Mouse (Mus musculus) hindbrain, embryonic 11.5 days (tissue): ENCODE results near the gene Tmem54. TPM values are rescaled to one million over a fixed set of nuclear protein-coding genes. Genes with fewer than 3 reads are reported as not detected.

Source experiments
- ATAC-seq: fragments of 200-750 bp; cut with Nextera tagmentation; 2 replicates; pipeline ENCODE4 v1.8.0; 2017; ENCODE audit warnings: mild to moderate bottlenecking, moderate TSS enrichment, moderate library complexity; ENCODE audit not compliant: low FRiP score
- DNase-seq: peaks from one replicate; pipeline ENCODE4 v3.0.0-alpha.2; 2015; ENCODE audit warnings: low spot score
- H3K27ac ChIP-seq: fragments of 300-500 bp; sonication (generic); 2 replicates; pipeline ENCODE4 v1.5.1; 2014; ENCODE audit warnings: mild to moderate bottlenecking, low read depth, low read length
- H3K27me3 ChIP-seq: fragments of 300-500 bp; sonication (generic); 2 replicates; pipeline ENCODE4 v1.6.1; 2014; ENCODE audit warnings: mild to moderate bottlenecking, low read length, moderate library complexity, mixed read lengths; ENCODE audit not compliant: control insufficient read depth, insufficient read depth
- H3K36me3 ChIP-seq: fragments of 300-500 bp; sonication (generic); 2 replicates; pipeline ENCODE4 v1.6.1; 2014; ENCODE audit warnings: mild to moderate bottlenecking, low read length, moderate library complexity, mixed read lengths; ENCODE audit not compliant: control insufficient read depth, insufficient read depth
- H3K4me1 ChIP-seq: fragments of 300-500 bp; sonication (generic); replicated peaks from 2 replicates; pipeline ENCODE4 v1.6.1; 2014; ENCODE audit warnings: low read length, mixed read lengths; ENCODE audit not compliant: control insufficient read depth, insufficient read depth
- H3K4me2 ChIP-seq: fragments of 300-500 bp; sonication (generic); replicated peaks from 2 replicates; pipeline ENCODE4 v1.6.1; 2014; ENCODE audit warnings: mild to moderate bottlenecking, low read depth, low read length
- H3K4me3 ChIP-seq: fragments of 300-500 bp; sonication (generic); 2 replicates; pipeline ENCODE4 v1.5.1; 2014; ENCODE audit warnings: low read depth, low read length
- H3K9ac ChIP-seq: fragments of 300-500 bp; sonication (generic); 2 replicates; pipeline ENCODE4 v1.6.1; 2014; ENCODE audit warnings: low read depth, low read length
- H3K9me3 ChIP-seq: fragments of 300-500 bp; sonication (generic); 2 replicates; pipeline ENCODE4 v1.6.1; 2016; ENCODE audit warnings: low read length; ENCODE audit not compliant: control insufficient read depth
- WGBS: fragments of 180-500 bp; shearing (Covaris S2); extraction: QIAGEN DNeasy Blood & Tissue Kit; methylation state at CpG from one replicate; pipeline ENCODE4 v1.1.7; 2014; 5-methylcytosine and 5-hydroxymethylcytosine counted together
- polyA plus RNA-seq: library from polyadenylated mRNA; unstranded; fragments of >200 nt; fragmentation: Nextera tagmentation; extraction: Ambion mirVana; gene quantifications from 2 replicates; pipeline ENCODE4 v1.2.1, GENCODE M21; 2014

Tmem54 gene
- polyA plus RNA-seq = 0.96 and 1.4 TPM in 2 replicates

DNA sequence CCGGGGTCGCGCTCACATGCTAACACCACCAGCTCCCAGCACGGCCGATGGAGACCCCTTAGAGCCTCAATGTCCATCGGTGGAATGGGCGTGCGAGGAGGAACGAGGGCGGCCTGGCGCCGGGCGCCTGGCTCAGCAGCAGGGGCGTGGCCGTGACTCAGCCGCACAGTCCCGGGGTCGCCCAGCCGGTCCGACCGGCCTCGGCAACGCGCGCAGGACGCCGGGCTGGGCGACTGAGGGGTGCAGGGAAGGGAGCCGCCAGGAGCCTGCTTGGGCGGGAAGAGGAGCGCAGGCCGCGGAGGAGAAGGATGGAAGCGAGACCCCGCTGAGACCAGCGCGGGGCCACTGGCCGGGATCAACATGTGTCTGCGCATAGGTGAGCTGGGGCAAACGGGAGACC, at the start of gene Tmem54:
TSS of gene Tmem54 (plus strand) at position 193 of the 400 bp plus-strand sequence.
- H3K27ac ChIP-seq = no peak within 1 kb of the TSS
- peak within 1 kb of the TSS; percentile 9; the same call in 1 of the 2 replicates for H3K4me3 ChIP-seq
- no peaks in the 10 kb centered on the region for H3K36me3 ChIP-seq
- peaks cover 5% of the 10 kb centered on the region; the same call in 1 of the 2 replicates for H3K4me1 ChIP-seq
- peak within 1 kb of the TSS; percentile 44 for H3K4me2 ChIP-seq
- H3K9me3 ChIP-seq = no peaks in the 10 kb centered on the region
- WGBS = 2% methylated on average over 40 of the region's 40 CpGs
- peaks cover 19% of the 10 kb centered on the region for H3K27me3 ChIP-seq
- H3K9ac ChIP-seq = no peak within 1 kb of the TSS
- DNase-seq = no peak
- ATAC-seq = no peak

DNA sequence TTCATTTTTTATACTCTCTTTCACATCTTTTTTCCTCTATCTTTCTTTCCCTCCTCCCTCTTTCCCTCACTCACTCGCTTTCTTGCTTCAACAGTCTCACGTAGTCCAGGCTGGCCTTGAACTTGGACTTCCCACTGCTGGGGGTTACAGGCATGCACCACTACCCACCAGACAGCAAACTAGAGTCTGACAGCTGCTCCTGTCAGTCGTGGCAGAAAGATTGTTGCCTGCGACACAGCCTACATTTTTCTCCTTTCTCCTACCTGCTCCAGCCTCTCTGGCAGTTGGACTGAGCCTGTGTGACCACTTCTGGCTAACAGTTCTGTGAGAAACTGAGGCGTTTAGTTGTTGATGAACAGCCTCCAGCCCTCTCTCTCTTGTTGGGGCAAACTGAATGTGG, 49.8 kb upstream of the Tmem54 start:
- Histone ChIP-seq H3K4me1 (peaks cover 6% of the 10 kb centered on the region; the same call in 1 of the 2 replicates), H3K27me3 (peaks cover 7% of the 10 kb centered on the region; the same call in 1 of the 2 replicates), H3K4me3 (no peak overlapping the region), H3K36me3 (no peaks in the 10 kb centered on the region), H3K4me2 (no peak overlapping the region), H3K9me3 (no peaks in the 10 kb centered on the region), H3K27ac (no peak overlapping the region), H3K9ac (no peak overlapping the region)
- DNase-seq = no peak
- 86% methylated on average over 5 of the region's 5 CpGs for WGBS
- ATAC-seq = no peak

DNA sequence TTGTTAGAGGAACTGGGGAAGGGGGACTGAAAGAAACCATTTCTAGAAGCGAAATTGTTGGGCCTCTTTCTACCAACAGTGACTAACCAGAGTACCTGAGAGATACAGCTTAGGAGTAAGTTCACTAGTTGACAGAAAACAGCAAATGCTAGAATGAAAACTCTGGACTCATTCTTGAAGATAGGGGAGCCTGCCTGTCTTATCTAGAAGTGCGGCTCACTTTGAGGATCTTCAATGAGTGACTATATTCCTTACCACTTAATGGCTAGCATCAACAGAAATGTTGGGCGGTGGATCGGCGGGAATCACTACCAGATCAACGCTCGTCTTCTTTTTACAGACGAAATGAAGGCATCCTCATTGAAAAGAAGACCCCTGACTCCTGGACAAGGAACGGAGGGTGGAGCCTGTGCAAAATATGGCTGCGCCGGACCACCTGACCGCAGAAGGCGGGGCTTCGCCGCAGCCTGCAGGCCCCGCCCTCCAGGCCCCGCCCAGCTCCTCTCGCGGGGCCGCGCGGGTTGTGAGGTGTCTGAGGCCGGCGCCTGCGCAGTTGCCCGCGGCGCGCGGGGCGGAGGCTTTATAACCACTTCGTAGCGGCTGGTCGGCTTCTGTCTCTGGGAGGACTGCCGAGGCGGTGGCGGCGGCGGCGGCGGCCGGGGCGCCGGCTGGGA, 47.7 kb upstream of the Tmem54 start:
- Histone ChIP-seq H3K9me3 (no peaks in the 10 kb centered on the region), H3K27ac (peak overlapping the region; percentile 90), H3K4me1 (peaks cover 6% of the 10 kb centered on the region; the same call in 1 of the 2 replicates), H3K27me3 (no peaks in the 10 kb centered on the region), H3K4me3 (peak overlapping the region; percentile 88), H3K9ac (peak overlapping the region; percentile 92), H3K36me3 (no peaks in the 10 kb centered on the region), H3K4me2 (peak overlapping the region; percentile 100)
- 4% methylated on average over 40 of the region's 44 CpGs for WGBS
- DNase-seq (peak; percentile 99), ATAC-seq (peak; percentile 97)

DNA sequence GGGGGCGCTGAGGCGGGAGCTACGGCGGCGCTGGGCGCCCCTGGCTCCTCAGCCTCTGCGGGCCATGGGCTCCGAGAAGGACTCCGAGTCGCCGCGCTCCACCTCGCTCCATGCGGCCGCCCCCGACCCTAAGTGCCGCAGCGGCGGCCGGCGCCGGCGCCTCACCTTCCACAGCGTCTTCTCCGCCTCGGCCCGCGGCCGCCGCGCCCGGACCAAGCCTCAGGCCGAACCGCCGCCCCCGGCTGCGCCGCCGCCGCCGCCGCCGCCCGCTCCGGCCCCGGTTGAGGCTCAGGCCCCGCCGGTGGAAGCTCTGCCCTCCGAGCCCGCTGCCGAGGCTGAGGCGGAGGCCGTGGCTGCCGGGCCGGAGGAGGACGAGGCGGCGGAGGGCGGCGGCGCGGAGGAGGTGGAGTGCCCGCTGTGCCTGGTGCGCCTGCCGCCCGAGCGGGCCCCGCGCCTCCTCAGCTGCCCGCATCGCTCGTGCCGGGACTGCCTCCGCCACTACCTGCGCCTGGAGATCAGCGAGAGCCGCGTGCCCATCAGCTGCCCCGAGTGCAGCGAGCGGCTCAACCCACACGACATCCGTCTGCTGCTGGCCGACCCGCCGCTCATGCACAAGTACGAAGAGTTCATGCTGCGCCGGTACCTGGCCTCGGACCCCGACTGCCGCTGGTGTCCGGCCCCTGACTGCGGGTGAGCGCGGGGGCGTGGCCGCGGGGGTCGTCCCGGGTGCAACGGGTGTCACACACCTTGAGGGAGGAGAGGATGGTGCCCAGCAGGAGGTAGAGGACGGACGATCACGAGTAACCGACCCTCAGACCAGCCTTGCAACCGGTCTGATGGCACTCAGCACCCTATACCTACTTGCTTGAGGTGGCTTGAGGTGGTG, 46.9 kb upstream of the Tmem54 start, which contains the start of gene Rnf19b:
TSS of gene Rnf19b (plus strand) at position 65 of the 886 bp plus-strand sequence.
- WGBS = under 1% methylated on average over 78 of the region's 107 CpGs
- peak; percentile 58 for ATAC-seq
- Histone ChIP-seq H3K27ac (peak within 1 kb of the TSS; percentile 90), H3K9me3 (no peaks in the 10 kb centered on the region), H3K36me3 (no peaks in the 10 kb centered on the region), H3K9ac (peak within 1 kb of the TSS; percentile 92), H3K27me3 (no peaks in the 10 kb centered on the region), H3K4me2 (peak within 1 kb of the TSS; percentile 100), H3K4me1 (peaks cover 6% of the 10 kb centered on the region; the same call in 1 of the 2 replicates), H3K4me3 (peak within 1 kb of the TSS; percentile 88)
- DNase-seq = peak; percentile 71

DNA sequence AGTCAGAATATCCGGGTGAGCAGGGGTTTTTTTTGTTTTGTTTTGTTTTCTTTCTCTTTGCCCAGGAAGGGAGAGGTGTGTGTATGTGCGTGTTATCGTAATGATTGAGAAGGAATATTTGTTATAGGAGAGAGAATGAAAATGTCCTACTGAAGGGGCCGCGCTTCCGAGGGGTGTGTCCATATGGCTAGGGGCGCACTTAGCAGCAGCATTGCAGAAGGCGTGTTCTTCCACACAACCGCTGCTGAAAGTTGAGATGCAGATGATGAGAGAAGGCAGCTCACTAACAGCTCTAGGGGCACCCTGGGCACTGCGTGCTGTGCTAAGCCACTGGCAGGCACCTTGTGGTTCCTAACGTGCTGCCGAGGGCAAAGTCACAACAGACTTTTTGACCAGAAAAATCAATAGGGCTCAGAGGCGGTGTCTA, 46.2 kb upstream of the Tmem54 start:
- 3% methylated on average over 13 of the region's 13 CpGs for WGBS
- no peak for ATAC-seq
- Histone ChIP-seq H3K27me3 (no peaks in the 10 kb centered on the region), H3K4me2 (peak overlapping the region; percentile 100), H3K36me3 (no peaks in the 10 kb centered on the region), H3K4me1 (peaks cover 6% of the 10 kb centered on the region; the same call in 1 of the 2 replicates), H3K9me3 (no peaks in the 10 kb centered on the region), H3K9ac (peak overlapping the region; percentile 92), H3K27ac (no peak overlapping the region), H3K4me3 (peak overlapping the region; percentile 88)
- peak; percentile 48 for DNase-seq

DNA sequence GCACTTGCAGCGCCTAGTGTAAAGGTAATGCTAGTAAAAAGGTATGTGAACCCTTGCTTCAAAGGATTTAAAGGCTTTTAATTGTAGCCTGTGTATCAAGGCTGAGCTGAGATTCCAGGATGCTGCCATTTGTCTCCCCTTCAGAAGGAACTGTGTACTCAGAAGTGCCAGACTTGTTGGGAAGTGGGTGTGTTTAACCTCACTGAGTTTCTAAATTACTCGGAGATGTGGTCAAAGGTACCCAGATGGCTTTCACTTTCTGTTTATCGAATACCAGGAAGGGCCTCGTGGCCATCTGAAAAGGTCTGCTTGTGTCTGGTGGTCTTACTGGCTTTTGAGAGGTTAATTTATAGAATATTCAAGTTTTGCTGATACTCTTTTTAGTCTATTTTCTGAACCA, 45.4 kb upstream of the Tmem54 start:
- DNase-seq = no peak
- H3K36me3 ChIP-seq = no peaks in the 10 kb centered on the region
- 56% methylated on average over 4 of the region's 4 CpGs for WGBS
- no peak overlapping the region for H3K27ac ChIP-seq
- ATAC-seq = no peak
- H3K27me3 ChIP-seq = no peaks in the 10 kb centered on the region
- H3K4me2 ChIP-seq = peak overlapping the region; percentile 100
- peak overlapping the region; percentile 88; the same call in 1 of the 2 replicates for H3K4me3 ChIP-seq
- no peak overlapping the region; the same call in 1 of the 2 replicates for H3K9ac ChIP-seq
- no peaks in the 10 kb centered on the region for H3K9me3 ChIP-seq
- peaks cover 6% of the 10 kb centered on the region; the same call in 1 of the 2 replicates for H3K4me1 ChIP-seq

DNA sequence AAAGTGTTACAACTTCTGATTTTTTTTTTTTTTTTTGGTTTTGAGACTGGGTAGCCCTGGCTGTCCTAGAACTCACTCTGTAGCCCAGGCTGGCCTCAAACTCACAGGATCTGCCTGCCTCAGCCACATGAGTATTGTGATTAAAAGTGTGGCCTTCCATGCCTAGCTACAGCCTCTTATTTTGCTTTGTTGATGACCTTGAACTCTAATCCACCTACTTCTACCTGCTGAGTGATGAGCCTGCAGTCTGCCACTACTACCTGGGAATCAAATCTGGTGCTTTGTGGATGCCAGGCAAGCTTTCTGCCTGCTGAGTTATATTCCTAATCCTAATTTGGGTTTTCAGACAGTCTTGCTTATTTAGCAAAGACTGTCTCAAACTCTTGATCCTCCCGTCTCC, 43.9 kb upstream of the Tmem54 start:
- Histone ChIP-seq H3K9me3 (no peaks in the 10 kb centered on the region), H3K27me3 (no peaks in the 10 kb centered on the region), H3K4me3 (no peak overlapping the region), H3K4me1 (peaks cover 6% of the 10 kb centered on the region; the same call in 1 of the 2 replicates), H3K4me2 (no peak overlapping the region), H3K36me3 (no peaks in the 10 kb centered on the region), H3K27ac (no peak overlapping the region), H3K9ac (no peak overlapping the region)
- ATAC-seq (no peak), DNase-seq (no peak)
- 95% methylated on average over 1 of the region's 1 CpGs for WGBS

DNA sequence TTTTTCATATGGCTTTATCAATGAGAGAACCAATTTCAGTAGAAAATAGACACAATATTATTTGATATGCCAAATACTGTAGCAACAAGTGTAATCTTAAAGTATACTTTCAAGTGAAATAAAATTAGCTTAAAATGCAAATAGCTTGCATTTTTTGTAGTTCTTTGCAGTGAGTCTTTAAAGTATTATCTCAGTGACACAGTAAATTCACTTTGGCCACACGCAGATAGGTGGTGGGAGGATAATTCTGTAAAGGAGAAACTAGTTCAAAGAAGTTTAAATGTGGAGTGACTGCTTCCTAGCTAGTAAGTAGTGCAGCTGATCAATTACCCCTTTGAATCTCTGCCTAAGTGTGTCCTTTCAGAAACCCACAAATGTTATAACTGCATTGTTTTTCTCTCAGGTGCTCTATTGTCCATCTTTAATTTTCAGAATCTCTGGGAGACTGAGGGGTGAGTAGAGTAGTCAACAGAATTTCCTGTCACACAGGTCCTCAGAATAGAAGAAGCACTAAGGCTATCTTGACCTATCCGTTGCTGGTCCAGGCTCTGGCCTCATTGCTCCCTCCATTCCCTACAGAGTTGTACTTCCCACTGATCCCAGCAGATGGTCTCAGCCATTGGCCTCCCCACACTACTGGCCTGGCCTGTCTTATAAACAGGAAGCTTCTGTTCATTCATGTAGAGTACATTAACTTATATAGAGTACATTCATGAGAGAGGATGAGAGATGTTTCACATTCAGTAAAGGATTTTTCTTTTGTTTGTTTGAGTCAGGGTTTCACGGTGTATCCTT, 42.9 kb upstream of the Tmem54 start:
- 85% methylated on average over 3 of the region's 3 CpGs for WGBS
- H3K36me3 ChIP-seq = no peaks in the 10 kb centered on the region
- no peaks in the 10 kb centered on the region for H3K9me3 ChIP-seq
- H3K4me1 ChIP-seq = peaks cover 6% of the 10 kb centered on the region; the same call in 1 of the 2 replicates
- no peaks in the 10 kb centered on the region for H3K27me3 ChIP-seq
- H3K27ac ChIP-seq = no peak overlapping the region
- H3K9ac ChIP-seq = no peak overlapping the region
- no peak for ATAC-seq
- H3K4me3 ChIP-seq = no peak overlapping the region
- H3K4me2 ChIP-seq = no peak overlapping the region
- DNase-seq = no peak
